Comparison of ENCODE assay signal across 9 mouse cellular contexts in the genomic region with DNA sequence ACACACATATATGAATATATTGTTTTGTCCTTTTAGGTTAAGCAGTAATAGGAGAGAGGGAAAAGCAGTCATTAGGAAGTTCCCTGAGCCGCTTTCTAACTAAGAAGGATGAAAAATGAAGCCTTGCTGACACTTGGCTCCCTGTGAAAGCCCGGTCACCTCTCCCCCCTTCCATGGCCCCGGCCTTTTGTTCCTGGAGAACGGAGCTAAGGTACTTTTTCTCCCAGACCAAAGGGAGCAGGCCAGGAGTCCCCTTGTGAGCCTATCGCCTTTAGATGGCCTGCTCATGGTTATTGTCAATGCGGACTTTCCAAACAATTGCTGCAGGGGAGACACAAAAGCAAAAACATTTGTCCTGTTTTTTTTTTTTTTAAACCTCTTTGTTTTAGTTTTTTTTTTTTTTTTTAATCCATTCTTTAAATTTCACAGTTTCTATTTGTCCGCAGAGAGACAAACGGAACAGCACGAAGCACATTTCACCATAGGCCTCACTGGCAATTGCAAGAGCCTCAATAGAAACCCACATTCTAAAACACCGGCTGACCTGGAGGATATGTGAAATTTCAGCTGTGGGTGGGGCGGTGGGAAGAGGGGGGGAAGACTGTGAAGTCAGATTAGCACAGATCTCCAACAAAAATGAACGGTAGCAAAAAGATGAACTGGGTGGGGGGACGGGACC.
DNase-seq lines count a peak whose midpoint lies in the region; ATAC-seq lines count a peak whose summit lies in the region.
"Had no signal": no experiment of that assay in that cellular context is flagged by ENCODE, and none has a peak within 500 bp of the region (broad histone marks: within the 10 kb centered on the region; RNA-seq: fewer than 3 reads in every experiment).

No protein-coding gene starts in this region.

- no peak for DNase-seq in lung, postnatal 25 days (ENCODE audit: low spot score)
- no peak for DNase-seq in limb, embryonic 11.5 days (ENCODE audit: low spot score)
- DNase-seq in cerebellum, postnatal 4 days (ENCODE audit: low spot score in 2 of 2): no peak
- no peak for DNase-seq in left cerebral cortex, postnatal 25 days (ENCODE audit: low spot score in 2 of 2)
- DNase-seq in layer of hippocampus, postnatal 14 days (ENCODE audit: low spot score in 2 of 2): no peak

- ATAC-seq in lung, embryonic 15.5 days (ENCODE audit: borderline replicate concordance, extremely low read depth, low FRiP score, low TSS enrichment): no peak
- no peak for ATAC-seq in forebrain, embryonic 12.5 days (ENCODE audit: low FRiP score)
- no peak for ATAC-seq in limb, embryonic 11.5 days (ENCODE audit: insufficient number of reproducible peaks, low FRiP score, low TSS enrichment, low read depth)
- ATAC-seq in neural tube, embryonic 15.5 days (ENCODE audit: low FRiP score): no peak
- ATAC-seq: inflammation-experienced regulatory T-cells, adult 6 months had no signal

- no peak overlapping the region; the same call in 1 of the 2 replicates for H3K4me2 ChIP-seq in lung, embryonic 15.5 days
- peak overlapping the region; percentile 26 for H3K4me2 ChIP-seq in forebrain, embryonic 12.5 days
- no peak overlapping the region for H3K4me2 ChIP-seq in limb, embryonic 11.5 days (ENCODE audit: low read depth, severe bottlenecking)
- peak overlapping the region; percentile 79 for H3K4me2 ChIP-seq in neural tube, embryonic 15.5 days

- H3K9ac ChIP-seq in lung, embryonic 15.5 days: no peak overlapping the region
- H3K9ac ChIP-seq in forebrain, embryonic 12.5 days: 0 out of 2 replicates have a peak overlapping the region, but pooled peaks have one; percentile 29
- no peak overlapping the region; the same call in 1 of the 2 replicates for H3K9ac ChIP-seq in limb, embryonic 11.5 days (ENCODE audit: low read length)
- H3K9ac ChIP-seq in neural tube, embryonic 15.5 days (replicated peaks): peak overlapping the region; percentile 20; the same call in 1 of the 2 replicates

- H3K4me1 ChIP-seq in lung, embryonic 15.5 days: peaks cover 90% of the 10 kb centered on the region
- peaks cover 90% of the 10 kb centered on the region for H3K4me1 ChIP-seq in forebrain, embryonic 12.5 days
- peaks cover 74% of the 10 kb centered on the region for H3K4me1 ChIP-seq in limb, embryonic 11.5 days (ENCODE audit: control insufficient read depth, insufficient read depth, low read length)
- peaks cover 69% of the 10 kb centered on the region for H3K4me1 ChIP-seq in neural tube, embryonic 15.5 days

- no peaks in the 10 kb centered on the region for H3K36me3 ChIP-seq in lung, embryonic 15.5 days
- no peaks in the 10 kb centered on the region for H3K36me3 ChIP-seq in forebrain, embryonic 12.5 days (replicated peaks)
- no peaks in the 10 kb centered on the region for H3K36me3 ChIP-seq in limb, embryonic 11.5 days (ENCODE audit: control insufficient read depth, insufficient read depth, low read length)
- no peaks in the 10 kb centered on the region for H3K36me3 ChIP-seq in neural tube, embryonic 15.5 days

- no peaks in the 10 kb centered on the region for H3K9me3 ChIP-seq in lung, embryonic 15.5 days
- no peaks in the 10 kb centered on the region for H3K9me3 ChIP-seq in forebrain, embryonic 12.5 days
- no peaks in the 10 kb centered on the region for H3K9me3 ChIP-seq in limb, embryonic 11.5 days (ENCODE audit: control insufficient read depth, low read length)
- H3K9me3 ChIP-seq in neural tube, embryonic 15.5 days (replicated peaks): no peaks in the 10 kb centered on the region

- WGBS in lung, embryonic 15.5 days: 38% methylated on average over 13 of the region's 13 CpGs
- 15% methylated on average over 13 of the region's 13 CpGs for WGBS in forebrain, embryonic 12.5 days
- 26% methylated on average over 13 of the region's 13 CpGs for WGBS in limb, embryonic 11.5 days
- 37% methylated on average over 13 of the region's 13 CpGs for WGBS in neural tube, embryonic 15.5 days

- H3K27ac ChIP-seq in lung, embryonic 15.5 days: peak overlapping the region; percentile 55
- peak overlapping the region; percentile 68 for H3K27ac ChIP-seq in forebrain, embryonic 12.5 days
- 0 out of 2 replicates have a peak overlapping the region, but pooled peaks have one; percentile 26 for H3K27ac ChIP-seq in limb, embryonic 11.5 days (replicated peaks; ENCODE audit: low read depth, low read length)
- peak overlapping the region; percentile 68 for H3K27ac ChIP-seq in neural tube, embryonic 15.5 days (replicated peaks)

- H3K4me3 ChIP-seq in lung, embryonic 15.5 days: no peak overlapping the region
- H3K4me3 ChIP-seq in forebrain, embryonic 12.5 days (replicated peaks): no peak overlapping the region
- no peak overlapping the region for H3K4me3 ChIP-seq in limb, embryonic 11.5 days (ENCODE audit: low read depth, low read length)
- no peak overlapping the region for H3K4me3 ChIP-seq in neural tube, embryonic 15.5 days (replicated peaks)

- no peaks in the 10 kb centered on the region for H3K27me3 ChIP-seq in lung, embryonic 15.5 days
- H3K27me3 ChIP-seq in forebrain, embryonic 12.5 days: peaks cover 25% of the 10 kb centered on the region
- H3K27me3 ChIP-seq in limb, embryonic 11.5 days (ENCODE audit: control insufficient read depth, insufficient read depth, low read length): no peaks in the 10 kb centered on the region
- no peaks in the 10 kb centered on the region for H3K27me3 ChIP-seq in neural tube, embryonic 15.5 days (replicated peaks)

- intact Hi-C loops in left cerebral cortex, postnatal 25 days (cut with DNase I): loop anchor here (5.0 to 10.0 kb wide), 3 partner anchors 202 to 1103 kb away; no protein-coding TSS in a partner anchor

Comparison
In these comparisons a context has a peak if more than half of its experiments do, and no peak if none do; other contexts are left out.
1. H3K4me2 ChIP-seq: peak in forebrain, embryonic 12.5 days (single experiment) and neural tube, embryonic 15.5 days (single experiment); none in lung, embryonic 15.5 days (single experiment) and limb, embryonic 11.5 days (single experiment).
2. H3K9ac ChIP-seq: peak in forebrain, embryonic 12.5 days (single experiment) and neural tube, embryonic 15.5 days (single experiment); none in lung, embryonic 15.5 days (single experiment) and limb, embryonic 11.5 days (single experiment).
3. Peak in every context shown above with its lines, with median percentiles within 50 percentile points of each other: H3K27ac ChIP-seq.